Mouse (Mus musculus): ENCODE measurements around the gene Nrgn. TPM values are rescaled to one million over a fixed set of nuclear protein-coding genes. Genes with fewer than 3 reads are reported as not detected.

Gene Nrgn
- polyA plus RNA-seq, 1 experiment from 2014 or later = 2.9 TPM

DNA sequence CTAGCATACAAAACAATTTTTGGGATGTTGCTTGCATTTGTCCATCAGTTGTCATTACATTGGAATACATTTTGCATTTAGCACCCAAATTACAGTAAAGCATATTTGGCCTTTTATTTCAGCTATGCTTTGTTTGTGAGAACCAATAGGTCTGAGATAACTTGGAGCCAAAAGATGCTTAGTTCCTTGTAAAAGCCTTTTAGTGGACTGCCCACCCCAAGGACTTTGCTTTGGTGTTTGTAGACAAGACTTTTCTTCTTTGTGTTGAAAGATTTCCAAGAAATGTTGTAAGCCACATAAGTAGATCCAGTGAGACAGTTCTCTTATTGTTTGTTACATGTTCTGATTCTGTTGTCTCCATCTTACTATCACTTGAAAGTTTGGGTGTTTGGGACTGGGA, 56.4 kb downstream of the Nrgn start:
- ATAC-seq (ENCODE audit: low FRiP score) (no peak), DNase-seq (ENCODE audit: low spot score, missing footprints) (no peak)
- no peak overlapping the region for H3K4me3 ChIP-seq (ENCODE audit: low read depth, low read length)
- H3K9me3 ChIP-seq (ENCODE audit: control insufficient read depth, low read length) = no peaks in the 10 kb centered on the region
- H3K27me3 ChIP-seq (ENCODE audit: control insufficient read depth, insufficient read depth, low read length) = no peaks in the 10 kb centered on the region
- H3K36me3 ChIP-seq (ENCODE audit: control insufficient read depth, insufficient read depth, low read length) = no peaks in the 10 kb centered on the region
- H3K4me1 ChIP-seq (ENCODE audit: control insufficient read depth, insufficient read depth, low read length) = no peaks in the 10 kb centered on the region
- no peak overlapping the region for H3K27ac ChIP-seq (ENCODE audit: low read depth, low read length)
- H3K9ac ChIP-seq (ENCODE audit: low read length) = no peak overlapping the region
- H3K4me2 ChIP-seq = no peak overlapping the region

DNA sequence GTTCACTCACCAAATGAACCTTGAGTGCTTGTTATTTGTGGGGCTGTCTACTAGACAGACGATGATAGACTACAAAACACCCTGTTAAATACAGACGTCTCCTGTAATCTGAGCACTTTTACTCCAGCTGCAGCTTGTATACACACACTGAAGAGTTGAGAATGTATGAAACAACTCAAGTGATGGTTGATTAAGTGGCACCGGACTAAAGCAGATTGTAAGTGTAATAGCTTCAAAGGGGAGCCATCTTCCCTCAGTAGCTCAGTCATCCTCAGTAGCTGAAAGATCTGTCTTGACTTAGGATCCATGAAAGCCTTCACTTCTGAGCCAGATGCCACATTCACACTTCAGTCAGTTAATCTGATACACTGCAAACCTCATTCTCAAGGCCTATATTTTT, 56.9 kb downstream of the Nrgn start:
- H3K9me3 ChIP-seq (ENCODE audit: control insufficient read depth, low read length) = no peaks in the 10 kb centered on the region
- H3K36me3 ChIP-seq (ENCODE audit: control insufficient read depth, insufficient read depth, low read length) = no peaks in the 10 kb centered on the region
- H3K9ac ChIP-seq (ENCODE audit: low read length) = no peak overlapping the region
- no peak for DNase-seq (ENCODE audit: low spot score, missing footprints)
- ATAC-seq (ENCODE audit: low FRiP score) = no peak
- no peak overlapping the region for H3K4me2 ChIP-seq
- H3K27me3 ChIP-seq (ENCODE audit: control insufficient read depth, insufficient read depth, low read length) = no peaks in the 10 kb centered on the region
- H3K4me3 ChIP-seq (ENCODE audit: low read depth, low read length) = no peak overlapping the region
- no peaks in the 10 kb centered on the region for H3K4me1 ChIP-seq (ENCODE audit: control insufficient read depth, insufficient read depth, low read length)
- 77% methylated on average over 3 of the region's 3 CpGs for WGBS
- no peak overlapping the region for H3K27ac ChIP-seq (ENCODE audit: low read depth, low read length)

Other genes starting within 250 kb of the Nrgn start
- gene Ccdc15, start 204.5 kb downstream of the Nrgn start, polyA plus RNA-seq (2014; fragmentation: Nextera tagmentation; extraction: Ambion mirVana) = 8.8 and 9.3 TPM in 2 replicates
- gene Hepacam, start 185.6 kb downstream of the Nrgn start, polyA plus RNA-seq (2014; fragmentation: Nextera tagmentation; extraction: Ambion mirVana) = not detected in 2 replicates
- gene Robo4, start 151.0 kb downstream of the Nrgn start, polyA plus RNA-seq (2014; fragmentation: Nextera tagmentation; extraction: Ambion mirVana) = 5.1 and 5.3 TPM in 2 replicates
- gene Robo3, start 119.7 kb downstream of the Nrgn start, polyA plus RNA-seq (2014; fragmentation: Nextera tagmentation; extraction: Ambion mirVana) = 40.1 and 43.9 TPM in 2 replicates
- gene Msantd2, start 63.6 kb downstream of the Nrgn start, polyA plus RNA-seq (2014; fragmentation: Nextera tagmentation; extraction: Ambion mirVana) = 35.8 and 36.4 TPM in 2 replicates
- gene Esam, start 24.8 kb downstream of the Nrgn start, polyA plus RNA-seq (2014; fragmentation: Nextera tagmentation; extraction: Ambion mirVana) = 25.1 and 29.6 TPM in 2 replicates
- 0.44 TPM in 1 of 2 replicates, not detected in the other for gene Vsig2, start 13.6 kb downstream of the Nrgn start, polyA plus RNA-seq (2014; fragmentation: Nextera tagmentation; extraction: Ambion mirVana)
- gene Siae, start 2.8 kb upstream of the Nrgn start, polyA plus RNA-seq (2014; fragmentation: Nextera tagmentation; extraction: Ambion mirVana) = 7.7 and 8.5 TPM in 2 replicates
- 13.6 and 14.6 TPM in 2 replicates for gene Spa17, start 60.8 kb upstream of the Nrgn start, polyA plus RNA-seq (2014; fragmentation: Nextera tagmentation; extraction: Ambion mirVana)
- gene Tbrg1, start 104.4 kb upstream of the Nrgn start, polyA plus RNA-seq (2014; fragmentation: Nextera tagmentation; extraction: Ambion mirVana) = 143 and 146 TPM in 2 replicates
- 0.08 and 0.10 TPM in 2 replicates for gene Panx3, start 116.3 kb upstream of the Nrgn start, polyA plus RNA-seq (2014; fragmentation: Nextera tagmentation; extraction: Ambion mirVana)
- not detected in 2 replicates for gene Olfr160, start 163.3 kb upstream of the Nrgn start, polyA plus RNA-seq (2014; fragmentation: Nextera tagmentation; extraction: Ambion mirVana)
- gene Olfr874, start 192.2 kb upstream of the Nrgn start, polyA plus RNA-seq (2014; fragmentation: Nextera tagmentation; extraction: Ambion mirVana) = not detected in 2 replicates
- gene Olfr875, start 219.0 kb upstream of the Nrgn start, polyA plus RNA-seq (2014; fragmentation: Nextera tagmentation; extraction: Ambion mirVana) = not detected in 2 replicates